Mouse (Mus musculus) ovary, postnatal 36 days (tissue): ENCODE measurements around the gene Sdccag8.

ENCODE experiments used
- DNase-seq: peaks from one replicate; pipeline ENCODE4 v3.0.0; 2022; ENCODE audit warnings: low spot score, mixed read lengths

The Sdccag8 gene

GRCm38 (mm10) chr1:177054891-177055290, 240.4 kb downstream of the Sdccag8 start:
- DNase-seq: no peak

GRCm38 (mm10) chr1:177061761-177062160, 247.3 kb downstream of the Sdccag8 start:
- no peak for DNase-seq

- DNase-seq: no peak
Measured at GRCm38 (mm10) chr1:177065732-177066131, 251.3 kb downstream of the Sdccag8 start.

- DNase-seq: no peak
Measured at GRCm38 (mm10) chr1:177067123-177067646, 252.7 kb downstream of the Sdccag8 start.

GRCm38 (mm10) chr1:177069161-177069560, 254.7 kb downstream of the Sdccag8 start:
- DNase-seq: no peak
